Mouse (Mus musculus) kidney, postnatal 14 days (tissue): ENCODE data around the gene Atp6v0c.
"Not testable (repeated sequence)": the region's sequence is repeated elsewhere in the genome, so short reads cannot be mapped to it uniquely, and the experiment has no call there.

Source experiments
- DNase-seq: peaks from one replicate; pipeline ENCODE4 v3.0.0; 2022; ENCODE audit warnings: mixed read lengths

Atp6v0c gene

GRCm38 (mm10) chr17:24155742-24156141 lies 13.8 kb downstream of the Atp6v0c start:
- no peak for DNase-seq

- DNase-seq, result peak; percentile 85
Measured at GRCm38 (mm10) chr17:24154463-24154862, 15.0 kb downstream of the Atp6v0c start.

- peak; percentile 90 for DNase-seq
Measured at GRCm38 (mm10) chr17:24151890-24152563, 17.5 kb downstream of the Atp6v0c start.

GRCm38 (mm10) chr17:24151382-24151781 lies 18.1 kb downstream of the Atp6v0c start:
- no peak for DNase-seq

- DNase-seq, result no peak
Measured at GRCm38 (mm10) chr17:24150824-24151223, 18.7 kb downstream of the Atp6v0c start, which contains the start of gene Pdpk1. Pdpk1 (minus strand) TSS chr17:24150924.

GRCm38 (mm10) chr17:24149421-24149820 lies 20.1 kb downstream of the Atp6v0c start:
- DNase-seq, result no peak

- DNase-seq, result no peak
Measured at GRCm38 (mm10) chr17:24142897-24143296, 26.6 kb downstream of the Atp6v0c start.

- peak; percentile 98 for DNase-seq
Measured at GRCm38 (mm10) chr17:24141425-24141920, 28.0 kb downstream of the Atp6v0c start.

- DNase-seq, result peak; percentile 66
Measured at GRCm38 (mm10) chr17:24140845-24141424, 28.6 kb downstream of the Atp6v0c start.

GRCm38 (mm10) chr17:24139968-24140367 lies 29.5 kb downstream of the Atp6v0c start:
- DNase-seq, result no peak

GRCm38 (mm10) chr17:24139256-24139655 lies 30.2 kb downstream of the Atp6v0c start:
- DNase-seq, result no peak

GRCm38 (mm10) chr17:24137226-24137880 lies 32.1 kb downstream of the Atp6v0c start:
- no peak for DNase-seq

GRCm38 (mm10) chr17:24134062-24134461 lies 35.4 kb downstream of the Atp6v0c start:
- no peak for DNase-seq

GRCm38 (mm10) chr17:24132919-24133318 lies 36.6 kb downstream of the Atp6v0c start:
- DNase-seq, result not testable (repeated sequence)

- DNase-seq, result no peak
Measured at GRCm38 (mm10) chr17:24131570-24131969, 37.9 kb downstream of the Atp6v0c start.

- not testable (repeated sequence) for DNase-seq
Measured at GRCm38 (mm10) chr17:24129246-24129645, 40.3 kb downstream of the Atp6v0c start.

GRCm38 (mm10) chr17:24127592-24127991 lies 41.9 kb downstream of the Atp6v0c start:
- no peak for DNase-seq

- no peak for DNase-seq
Measured at GRCm38 (mm10) chr17:24126801-24127200, 42.7 kb downstream of the Atp6v0c start.

GRCm38 (mm10) chr17:24119446-24119845 lies 50.1 kb downstream of the Atp6v0c start:
- DNase-seq, result no peak
